Mouse (Mus musculus) heart, embryonic 14.5 days (tissue): ENCODE measurements around the gene Chchd3. TPM values are rescaled to one million over a fixed set of nuclear protein-coding genes. Genes with fewer than 3 reads are reported as not detected.

Experiments
- ATAC-seq: fragments of 200-750 bp; cut with Nextera tagmentation; 2 replicates; pipeline ENCODE4 v1.8.0; 2017; ENCODE audit warnings: low read depth, moderate TSS enrichment; ENCODE audit not compliant: insufficient number of reproducible peaks, insufficient read depth, low FRiP score
- H3K27ac ChIP-seq, 2 experiments: fragments of 200-500 bp in 1 of 2; fragments of 300-500 bp in 1 of 2; sonication (generic) in 1 of 2; replicated peaks in 1 of 2; 2 replicates each; pipeline ENCODE4 v1.5.1; 2012 to 2014; ENCODE audit warnings: low read depth in 2 of 2, low read length in 2 of 2, control low read depth in 1 of 2, mild to moderate bottlenecking in 1 of 2, mixed read lengths in 1 of 2; ENCODE audit not compliant: control insufficient read depth in 1 of 2, insufficient read depth in 1 of 2
- H3K27me3 ChIP-seq: fragments of 300-500 bp; sonication (generic); 2 replicates; pipeline ENCODE4 v1.6.1; 2014; ENCODE audit warnings: mild to moderate bottlenecking, low read length, control low read depth; ENCODE audit not compliant: control insufficient read depth, insufficient read depth
- H3K36me3 ChIP-seq: fragments of 300-500 bp; sonication (generic); 2 replicates; pipeline ENCODE4 v1.6.1; 2014; ENCODE audit warnings: mild to moderate bottlenecking, control low read depth, low read length, mixed read lengths; ENCODE audit not compliant: control insufficient read depth, insufficient read depth
- H3K4me1 ChIP-seq, 2 experiments: fragments of 200-500 bp in 1 of 2; fragments of 300-500 bp in 1 of 2; sonication (generic) in 1 of 2; 2 replicates each; pipeline ENCODE4 v1.6.1; 2012 to 2014; ENCODE audit warnings: low read length in 2 of 2, control low read depth in 1 of 2, mixed read lengths in 1 of 2; ENCODE audit not compliant: control insufficient read depth in 2 of 2, insufficient read depth in 2 of 2
- H3K4me2 ChIP-seq: fragments of 300-500 bp; sonication (generic); 2 replicates; pipeline ENCODE4 v1.6.1; 2014; ENCODE audit warnings: mild to moderate bottlenecking, low read length
- H3K4me3 ChIP-seq, 2 experiments: fragments of 200-500 bp in 1 of 2; fragments of 300-500 bp in 1 of 2; sonication (generic) in 1 of 2; 2 replicates each; pipeline ENCODE4 v1.5.1; 2012 to 2014; ENCODE audit warnings: low read length in 2 of 2, mild to moderate bottlenecking in 2 of 2, control low read depth in 1 of 2, low read depth in 1 of 2, moderate library complexity in 1 of 2; ENCODE audit not compliant: control insufficient read depth in 1 of 2, insufficient read depth in 1 of 2
- H3K9ac ChIP-seq: fragments of 300-500 bp; sonication (generic); 2 replicates; pipeline ENCODE4 v1.6.1; 2014; ENCODE audit warnings: mild to moderate bottlenecking, low read length
- H3K9me3 ChIP-seq: fragments of 300-500 bp; sonication (generic); 2 replicates; pipeline ENCODE4 v1.6.1; 2016; ENCODE audit warnings: low read length, control low read depth; ENCODE audit not compliant: control insufficient read depth
- WGBS: fragments of 180-500 bp; shearing (Covaris S2); extraction: QIAGEN DNeasy Blood & Tissue Kit; methylation state at CpG from one replicate; pipeline ENCODE4 v1.1.7; 2014; 5-methylcytosine and 5-hydroxymethylcytosine counted together
- polyA plus RNA-seq: library from polyadenylated mRNA; unstranded; fragments of >200 nt; fragmentation: Nextera tagmentation; extraction: Ambion mirVana; gene quantifications from 2 replicates; pipeline ENCODE4 v1.2.1, GENCODE M21; 2014

Chchd3 gene
- polyA plus RNA-seq: 208 and 215 TPM in 2 replicates

- Histone ChIP-seq H3K9me3 (no peaks in the 10 kb centered on the region), H3K27ac (peak within 1 kb of the TSS; percentile 81 to 87), H3K27me3 (no peaks in the 10 kb centered on the region), H3K4me2 (peak within 1 kb of the TSS; percentile 62), H3K4me3 (peak within 1 kb of the TSS; percentile 92 to 95), H3K4me1 (peaks cover 0 to 20% of the 10 kb centered on the region in 2 experiments; a peak in 2 of 4 replicates), H3K9ac (peak within 1 kb of the TSS; percentile 92), H3K36me3 (peaks cover 11% of the 10 kb centered on the region)
- WGBS: under 1% methylated on average over 50 of the region's 50 CpGs
- ATAC-seq: peak; percentile 100
Observed at GRCm38 (mm10) chr6:33059735-33060576, at the start of gene Chchd3. Gene Chchd3, minus strand, starts transcription at chr6:33060260.

GRCm38 (mm10) chr6:33104661-33105060 is 44.6 kb upstream of the Chchd3 start:
- Histone ChIP-seq H3K9ac (no peak overlapping the region), H3K4me3 (no peak overlapping the region), H3K27ac (no peak overlapping the region), H3K27me3 (no peaks in the 10 kb centered on the region), H3K9me3 (no peaks in the 10 kb centered on the region), H3K4me2 (no peak overlapping the region), H3K4me1 (no peaks in the 10 kb centered on the region), H3K36me3 (no peaks in the 10 kb centered on the region)
- no peak for ATAC-seq
- 68% methylated on average over 6 of the region's 6 CpGs for WGBS

DNA sequence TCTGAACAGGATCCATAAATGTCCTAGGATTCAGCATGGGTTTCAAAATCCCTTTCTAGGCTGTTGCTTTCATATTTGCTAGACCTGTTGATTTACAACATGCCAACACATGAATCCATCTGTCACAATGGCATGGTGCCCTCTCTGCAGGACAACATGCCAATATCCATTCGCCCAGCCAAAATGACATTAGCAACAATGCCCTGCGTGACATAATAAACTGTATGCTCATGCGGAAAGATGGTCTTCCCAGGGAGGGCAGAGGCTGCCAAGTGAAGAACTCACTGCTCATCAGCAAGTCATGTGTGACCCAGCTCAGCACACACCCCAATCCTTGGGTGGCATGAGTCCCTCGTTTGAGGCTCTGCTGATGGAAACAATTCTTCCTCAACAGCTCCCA is 38.8 kb upstream of the Chchd3 start:
- no peaks in the 10 kb centered on the region for H3K9me3 ChIP-seq
- ATAC-seq: no peak
- no peak overlapping the region for H3K9ac ChIP-seq
- no peak overlapping the region for H3K4me3 ChIP-seq
- no peak overlapping the region for H3K27ac ChIP-seq
- WGBS: 80% methylated on average over 4 of the region's 4 CpGs
- H3K4me2 ChIP-seq: no peak overlapping the region
- no peaks in the 10 kb centered on the region for H3K36me3 ChIP-seq
- no peaks in the 10 kb centered on the region for H3K27me3 ChIP-seq
- 0 out of 4 replicates have a peak, but pooled peaks cover 0 to 6% of the 10 kb centered on the region in 2 experiments for H3K4me1 ChIP-seq

DNA sequence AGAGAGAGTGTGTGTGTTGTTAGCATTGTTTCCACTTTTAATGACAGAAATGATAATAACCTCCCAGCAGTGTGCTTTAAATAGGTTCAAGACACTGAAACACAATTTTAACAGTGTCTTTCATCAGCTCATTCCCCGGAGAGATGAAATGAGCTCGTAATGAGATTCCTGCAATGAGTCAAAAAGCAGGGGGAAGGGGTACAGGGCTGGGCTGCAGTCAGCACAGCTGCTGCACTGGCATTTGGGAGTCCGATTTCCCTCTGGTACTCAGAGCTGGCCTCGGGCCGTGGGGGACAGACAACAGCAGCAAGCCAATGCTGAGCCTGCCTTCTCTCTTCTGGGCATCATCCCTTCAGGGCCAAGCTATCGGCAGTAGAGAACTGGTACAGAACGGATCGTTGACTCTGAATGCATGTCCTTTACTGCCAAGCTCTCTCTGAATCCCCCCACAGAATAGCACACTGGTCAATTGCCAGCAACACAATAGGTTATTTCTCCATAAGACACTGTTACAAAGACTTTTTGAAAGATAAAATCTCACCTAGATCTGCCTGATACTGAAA is 34.7 kb upstream of the Chchd3 start:
- H3K4me2 ChIP-seq: no peak overlapping the region
- no peaks in the 10 kb centered on the region for H3K9me3 ChIP-seq
- no peak overlapping the region for H3K27ac ChIP-seq
- H3K4me1 ChIP-seq: 0 out of 4 replicates have a peak, but pooled peaks cover 0 to 6% of the 10 kb centered on the region in 2 experiments
- 59% methylated on average over 8 of the region's 8 CpGs for WGBS
- ATAC-seq: no peak
- H3K9ac ChIP-seq: no peak overlapping the region
- no peaks in the 10 kb centered on the region for H3K27me3 ChIP-seq
- no peak overlapping the region for H3K4me3 ChIP-seq
- no peaks in the 10 kb centered on the region for H3K36me3 ChIP-seq

- whole genome bisulfite sequencing: 85% methylated on average over 1 of the region's 1 CpGs
- no peak for ATAC-seq
- H3K4me2 ChIP-seq: no peak overlapping the region
- H3K4me1 ChIP-seq: no peaks in the 10 kb centered on the region
- no peak overlapping the region for H3K4me3 ChIP-seq
- H3K36me3 ChIP-seq: no peaks in the 10 kb centered on the region
- H3K27me3 ChIP-seq: no peaks in the 10 kb centered on the region
- H3K9ac ChIP-seq: no peak overlapping the region
- H3K27ac ChIP-seq: no peak overlapping the region
- 0 out of 2 replicates have a peak, but pooled peaks cover 3% of the 10 kb centered on the region for H3K9me3 ChIP-seq
Observed at GRCm38 (mm10) chr6:33080186-33080585, 20.1 kb upstream of the Chchd3 start.

DNA sequence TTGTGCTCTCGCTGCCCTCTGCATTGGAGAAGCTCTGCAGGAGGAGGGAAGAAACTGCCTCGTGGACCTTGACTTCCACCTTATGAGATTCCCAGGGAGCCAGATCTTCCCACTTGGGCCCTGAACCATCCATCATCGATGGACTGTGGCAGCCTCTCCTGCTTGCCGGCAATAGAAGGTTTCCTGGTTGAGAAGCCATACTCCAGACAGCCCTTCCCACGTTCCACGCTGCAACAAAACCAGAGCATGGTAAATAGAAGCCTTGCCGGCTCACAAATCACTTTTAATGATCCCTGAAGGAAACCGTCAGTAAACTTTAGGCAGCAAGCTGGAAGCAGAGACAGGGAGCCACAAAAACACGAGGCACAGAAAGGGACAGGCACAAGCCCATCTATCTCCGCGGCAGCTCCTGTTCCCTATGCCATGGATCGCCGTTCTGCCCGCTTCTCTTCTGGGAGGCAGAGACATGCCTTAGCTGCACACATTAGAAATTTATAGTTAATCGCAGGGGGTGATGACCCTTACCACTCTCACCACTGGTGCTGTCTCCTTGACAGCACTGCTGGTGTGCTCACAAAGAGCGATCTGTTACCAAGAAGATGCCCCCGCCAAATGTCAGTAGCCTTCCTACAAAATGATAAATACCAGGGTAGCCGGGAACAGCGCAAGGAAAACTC is 18.3 kb upstream of the Chchd3 start:
- ATAC-seq: no peak
- 76% methylated on average over 19 of the region's 19 CpGs for WGBS
- H3K9ac ChIP-seq: no peak overlapping the region
- no peak overlapping the region for H3K4me3 ChIP-seq
- no peaks in the 10 kb centered on the region for H3K4me1 ChIP-seq
- no peak overlapping the region for H3K27ac ChIP-seq
- H3K9me3 ChIP-seq: 0 out of 2 replicates have a peak, but pooled peaks cover 3% of the 10 kb centered on the region
- no peak overlapping the region for H3K4me2 ChIP-seq
- no peaks in the 10 kb centered on the region for H3K36me3 ChIP-seq
- H3K27me3 ChIP-seq: no peaks in the 10 kb centered on the region

DNA sequence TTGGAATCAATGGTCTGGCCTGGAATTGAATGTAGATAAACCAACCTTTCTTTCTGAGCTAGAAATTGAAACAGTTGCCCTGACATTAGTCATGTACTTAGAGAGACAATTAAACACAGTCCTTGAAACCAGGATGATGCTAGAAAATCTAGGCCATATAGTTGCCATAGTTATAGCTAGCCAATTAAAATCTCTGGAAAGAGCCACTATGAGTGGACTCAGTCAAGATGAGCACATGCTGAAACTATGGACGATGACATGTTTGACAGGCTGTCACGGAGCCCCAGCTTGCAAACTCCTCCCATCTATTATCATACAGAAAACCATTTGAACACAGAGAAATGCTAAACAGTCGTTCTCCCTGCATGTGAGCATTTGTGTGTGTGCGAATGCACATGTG is 6.4 kb upstream of the Chchd3 start:
- H3K9ac ChIP-seq: no peak overlapping the region
- H3K4me1 ChIP-seq: no peaks in the 10 kb centered on the region
- WGBS: 52% methylated on average over 4 of the region's 4 CpGs
- no peak overlapping the region for H3K27ac ChIP-seq
- no peaks in the 10 kb centered on the region for H3K27me3 ChIP-seq
- no peak for ATAC-seq
- H3K4me2 ChIP-seq: no peak overlapping the region
- no peak overlapping the region for H3K4me3 ChIP-seq
- no peaks in the 10 kb centered on the region for H3K36me3 ChIP-seq
- H3K9me3 ChIP-seq: no peaks in the 10 kb centered on the region
